Mouse (Mus musculus) small intestine, adult 2 months (tissue): ENCODE measurements at regions not wholly inside any gene's neighbourhood (a gene's known extent, or its start where the extent isn't known, plus 50 kb on each side); places are given as distances from the start of the nearest gene placed in this dataset.

Source experiments
- CTCF ChIP-seq: fragments of 200-500 bp; IDR thresholded peaks from 2 replicates; pipeline ENCODE4 v1.5.1; 2012; ENCODE audit warnings: low read depth, mild to moderate bottlenecking, control low read depth, inconsistent platforms, low read length, moderate library complexity, mixed read lengths; ENCODE audit not compliant: insufficient replicate concordance, insufficient read length; ENCODE audit errors: extremely low read depth
- POLR2A ChIP-seq: fragments of 200-500 bp; IDR thresholded peaks from 2 replicates; pipeline ENCODE4 v1.6.1; 2012; ENCODE audit warnings: low read depth, mild to moderate bottlenecking, control low read depth, inconsistent platforms, low read length, moderate library complexity

GRCm38 (mm10) chr16:57893111-57893510 is 138.6 kb upstream of the Col8a1 start:
- TF ChIP-seq POLR2A (no peak), CTCF (no peak)
